Mouse (Mus musculus): Measurements from ENCODE around the gene Pkn1. TPM values are rescaled to one million over a fixed set of nuclear protein-coding genes. Genes with fewer than 3 reads are reported as not detected.

The Pkn1 gene
- polyA plus RNA-seq, 1 experiment = not detected

DNA sequence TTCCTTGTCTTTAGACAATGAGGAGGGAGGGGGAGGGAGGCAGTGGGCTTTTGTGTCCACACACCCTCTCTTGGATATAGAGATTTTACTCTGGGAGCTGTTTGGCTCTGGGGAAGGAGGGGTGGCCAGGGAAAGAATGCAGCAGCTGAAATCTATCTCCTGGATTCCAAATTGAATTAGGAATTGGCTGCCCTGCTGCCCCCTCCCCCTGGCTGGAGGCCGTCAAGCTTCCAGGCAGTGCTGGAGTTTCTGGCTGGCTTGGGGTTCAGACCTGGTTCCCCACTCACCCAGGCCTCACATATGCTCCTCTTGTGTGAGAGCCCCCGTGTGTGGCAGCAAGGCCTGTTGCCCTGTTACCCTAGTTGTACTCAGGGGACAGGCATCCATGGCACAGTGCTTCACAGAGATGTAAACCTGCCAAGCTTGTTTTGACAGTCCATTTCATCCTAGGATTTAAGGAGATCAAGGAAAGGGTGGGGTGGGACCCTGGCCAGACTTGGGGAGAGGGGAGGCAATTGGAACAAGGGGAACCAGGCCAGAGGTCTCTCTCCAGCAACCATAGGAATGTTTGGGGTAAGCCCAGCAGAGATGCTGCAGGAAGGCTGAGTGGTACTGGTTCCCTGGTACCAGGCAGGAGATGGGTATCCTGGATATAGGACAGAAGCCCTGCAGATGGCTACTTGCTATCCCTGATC, 33.9 kb downstream of the Pkn1 start:
- Histone ChIP-seq H3K4me1 (ENCODE audit: control insufficient read depth, insufficient read depth, low read length) (peaks cover 46% of the 10 kb centered on the region), H3K27ac (ENCODE audit: insufficient read depth, low read depth, low read length) (no peak overlapping the region), H3K4me3 (ENCODE audit: insufficient read depth, low read depth, low read length) (no peak overlapping the region)
- WGBS = 31% methylated on average over 2 of the region's 2 CpGs
- TF ChIP-seq CTCF (IDR thresholded peaks at IDR 0.05; ENCODE audit: insufficient read depth, low read depth, low read length) (no peak), POLR2A (IDR thresholded peaks at IDR 0.05; ENCODE audit: insufficient read depth, low read depth, low read length) (no peak)

DNA sequence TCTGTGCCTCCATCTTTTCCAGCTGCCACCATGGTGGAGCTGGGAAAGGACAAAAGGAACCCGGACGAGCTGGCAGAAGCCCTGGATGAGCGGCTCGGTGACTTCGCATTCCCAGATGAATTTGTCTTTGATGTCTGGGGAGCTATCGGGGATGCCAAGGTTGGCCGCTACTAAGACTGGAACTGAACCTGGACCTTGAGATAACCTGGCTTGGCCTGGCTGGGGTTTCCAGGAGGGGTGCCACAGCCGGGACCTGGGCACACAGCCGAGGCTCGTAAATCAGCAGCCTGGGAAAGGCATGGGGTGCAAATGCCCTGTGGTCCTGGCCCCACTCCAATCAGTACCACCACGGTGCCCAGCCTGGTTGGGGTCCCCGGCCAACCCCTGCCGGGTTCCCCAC, 34.9 kb downstream of the Pkn1 start:
- peaks cover 49% of the 10 kb centered on the region for H3K4me1 ChIP-seq (ENCODE audit: control insufficient read depth, insufficient read depth, low read length)
- TF ChIP-seq CTCF (IDR thresholded peaks at IDR 0.05; ENCODE audit: insufficient read depth, low read depth, low read length) (no peak), POLR2A (IDR thresholded peaks at IDR 0.05; ENCODE audit: insufficient read depth, low read depth, low read length) (no peak)
- H3K4me3 ChIP-seq (ENCODE audit: insufficient read depth, low read depth, low read length) = no peak overlapping the region
- WGBS = 77% methylated on average over 13 of the region's 13 CpGs
- H3K27ac ChIP-seq (ENCODE audit: insufficient read depth, low read depth, low read length) = no peak overlapping the region

DNA sequence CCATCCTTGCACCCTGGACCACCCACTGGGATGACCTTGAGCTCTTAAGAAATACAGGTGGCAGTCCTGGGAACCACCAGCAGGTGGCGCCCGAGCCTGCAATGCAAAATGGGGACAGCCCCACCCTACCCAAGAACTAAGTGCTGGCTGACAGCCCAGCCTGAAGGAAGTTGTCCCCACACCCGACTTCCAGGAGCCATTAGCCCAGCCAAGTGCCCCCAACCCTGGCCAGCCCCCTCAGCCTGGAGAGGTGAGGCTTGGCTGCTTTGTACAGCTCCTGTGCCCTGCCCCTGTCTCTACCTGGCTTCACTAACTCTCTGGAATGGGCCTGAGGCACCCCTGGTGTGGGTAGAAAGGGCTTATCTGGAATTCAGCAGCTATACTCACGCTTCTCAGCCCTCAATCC, 36.6 kb downstream of the Pkn1 start:
- TF ChIP-seq POLR2A (IDR thresholded peaks at IDR 0.05; ENCODE audit: insufficient read depth, low read depth, low read length) (no peak), CTCF (IDR thresholded peaks at IDR 0.05; ENCODE audit: insufficient read depth, low read depth, low read length) (peak; percentile 78)
- whole genome bisulfite sequencing = 13% methylated on average over 4 of the region's 4 CpGs
- Histone ChIP-seq H3K27ac (ENCODE audit: insufficient read depth, low read depth, low read length) (no peak overlapping the region), H3K4me3 (ENCODE audit: insufficient read depth, low read depth, low read length) (no peak overlapping the region), H3K4me1 (ENCODE audit: control insufficient read depth, insufficient read depth, low read length) (peaks cover 41% of the 10 kb centered on the region)

DNA sequence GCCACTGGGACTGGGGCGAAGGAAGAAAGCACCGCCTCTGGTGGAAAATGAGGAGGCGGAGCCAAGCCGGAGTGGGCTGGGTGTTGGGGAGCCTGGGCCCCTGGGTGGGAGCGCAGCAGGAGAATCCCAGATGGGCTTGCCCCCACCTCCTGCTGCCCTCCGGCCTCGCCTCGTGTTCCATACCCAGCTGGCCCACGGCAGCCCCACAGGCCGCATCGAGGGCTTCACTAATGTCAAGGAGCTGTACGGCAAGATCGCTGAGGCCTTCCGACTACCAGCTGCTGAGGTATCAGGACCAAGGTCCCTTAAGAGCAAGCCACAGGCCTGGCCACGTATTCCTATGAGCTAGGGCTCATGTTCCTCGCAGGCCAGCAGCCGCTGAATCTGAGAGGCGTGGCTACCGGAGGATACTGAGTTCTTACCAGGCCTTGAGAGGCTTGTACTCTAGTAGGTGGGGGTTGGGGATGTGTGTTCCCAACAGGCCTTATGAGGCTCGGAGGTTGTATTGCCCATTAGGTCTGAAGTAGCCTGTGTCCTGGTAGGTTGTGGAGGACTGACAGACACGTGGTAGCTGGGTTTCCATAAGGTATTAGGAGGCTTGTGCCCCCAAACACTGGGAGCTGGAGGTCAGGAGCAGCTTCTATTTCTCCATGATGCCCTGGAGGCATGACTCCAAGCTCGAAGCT, 37.8 kb downstream of the Pkn1 start:
- H3K4me3 ChIP-seq (ENCODE audit: insufficient read depth, low read depth, low read length) = no peak overlapping the region
- H3K27ac ChIP-seq (ENCODE audit: insufficient read depth, low read depth, low read length) = no peak overlapping the region
- TF ChIP-seq CTCF (IDR thresholded peaks at IDR 0.05; ENCODE audit: insufficient read depth, low read depth, low read length) (no peak), POLR2A (IDR thresholded peaks at IDR 0.05; ENCODE audit: insufficient read depth, low read depth, low read length) (no peak)
- 35% methylated on average over 22 of the region's 22 CpGs for WGBS
- H3K4me1 ChIP-seq (ENCODE audit: control insufficient read depth, insufficient read depth, low read length) = peaks cover 31% of the 10 kb centered on the region

DNA sequence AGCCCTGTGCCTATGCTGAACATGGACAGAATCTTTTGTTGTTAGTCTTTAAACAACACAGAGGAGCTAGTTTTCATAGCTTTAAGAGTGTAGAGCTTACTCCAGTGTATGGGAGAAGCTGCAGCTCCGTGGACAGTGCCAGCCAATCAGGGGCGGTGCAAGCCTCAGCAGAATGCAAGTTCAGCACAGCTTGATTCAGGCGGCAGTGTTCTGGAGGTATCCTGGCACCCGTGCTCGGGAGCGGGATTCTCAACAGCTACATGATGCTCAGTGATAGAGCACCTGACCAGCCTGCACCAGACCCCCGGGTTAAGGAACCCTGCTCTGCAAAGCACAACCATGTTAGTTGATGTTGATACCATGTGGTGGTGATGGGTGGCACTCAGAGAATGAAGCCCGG, 38.4 kb downstream of the Pkn1 start:
- Histone ChIP-seq H3K4me3 (ENCODE audit: insufficient read depth, low read depth, low read length) (no peak overlapping the region), H3K27ac (ENCODE audit: insufficient read depth, low read depth, low read length) (no peak overlapping the region), H3K4me1 (ENCODE audit: control insufficient read depth, insufficient read depth, low read length) (peaks cover 30% of the 10 kb centered on the region)
- TF ChIP-seq POLR2A (IDR thresholded peaks at IDR 0.05; ENCODE audit: insufficient read depth, low read depth, low read length) = no peak
- no peak for TF ChIP-seq CTCF (IDR thresholded peaks at IDR 0.05; ENCODE audit: insufficient read depth, low read depth, low read length)
- 13% methylated on average over 8 of the region's 8 CpGs for WGBS

DNA sequence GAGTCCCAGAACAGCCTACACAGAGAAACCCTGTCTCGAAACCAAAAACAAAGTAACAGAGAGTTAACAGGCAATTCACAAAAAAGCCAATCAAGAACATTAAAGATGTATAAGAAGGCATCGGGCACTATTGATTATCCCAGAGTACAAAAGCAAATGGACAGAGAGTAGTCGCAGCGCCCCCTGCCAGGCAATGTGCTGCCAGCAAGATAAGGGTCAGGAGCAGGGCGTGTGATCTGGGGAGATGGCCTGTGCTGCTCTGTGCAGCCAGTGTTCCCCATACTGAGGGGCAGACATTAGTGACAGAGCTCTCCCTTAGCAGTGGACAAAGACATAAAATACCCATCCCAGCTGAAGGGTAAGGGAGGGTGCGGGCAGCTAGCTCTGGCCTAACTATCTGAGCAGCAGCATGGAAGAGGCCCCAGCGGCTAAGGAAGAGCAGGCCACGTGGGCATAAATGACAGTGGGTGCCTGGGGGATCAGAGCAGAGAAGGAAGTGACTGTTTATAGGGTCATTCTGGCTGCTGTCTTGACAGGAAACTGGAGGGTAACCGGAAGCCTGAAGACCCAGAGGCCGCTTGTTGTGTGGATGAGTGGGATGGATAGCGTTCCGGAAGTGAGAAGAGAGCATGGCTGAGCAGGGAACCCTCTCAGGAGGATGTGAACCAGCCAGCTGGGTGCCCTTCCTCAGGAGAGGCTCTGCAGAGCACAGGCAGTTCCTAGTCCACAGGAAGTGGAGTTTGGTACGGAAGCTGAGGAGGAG, 42.3 kb downstream of the Pkn1 start:
- no peak for TF ChIP-seq POLR2A (IDR thresholded peaks at IDR 0.05; ENCODE audit: insufficient read depth, low read depth, low read length)
- TF ChIP-seq CTCF (IDR thresholded peaks at IDR 0.05; ENCODE audit: insufficient read depth, low read depth, low read length) = no peak
- 83% methylated on average over 13 of the region's 13 CpGs for WGBS
- peaks cover 31% of the 10 kb centered on the region for H3K4me1 ChIP-seq (ENCODE audit: control insufficient read depth, insufficient read depth, low read length)
- no peak overlapping the region for H3K4me3 ChIP-seq (ENCODE audit: insufficient read depth, low read depth, low read length)
- H3K27ac ChIP-seq (ENCODE audit: insufficient read depth, low read depth, low read length) = no peak overlapping the region

DNA sequence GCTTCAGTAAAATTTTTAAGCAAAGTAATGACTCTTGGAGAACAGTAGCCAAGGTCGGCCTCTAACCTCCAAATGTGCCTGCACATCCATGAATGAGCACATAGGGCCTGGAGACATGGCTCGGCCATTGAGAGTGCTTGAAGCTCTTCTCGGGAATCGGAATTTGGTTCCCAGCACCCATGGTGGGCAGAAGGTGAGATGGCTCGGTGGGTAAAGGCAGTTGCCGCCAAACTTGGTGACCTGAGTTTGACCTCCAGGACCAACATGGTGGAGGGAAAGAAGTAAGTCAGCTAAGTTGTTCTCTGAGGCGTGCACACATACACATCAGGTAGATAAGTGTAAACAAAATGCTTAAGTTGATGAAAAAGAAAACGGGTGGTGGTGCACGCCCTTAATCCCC, 42.9 kb downstream of the Pkn1 start:
- Histone ChIP-seq H3K4me1 (ENCODE audit: control insufficient read depth, insufficient read depth, low read length) (peaks cover 27% of the 10 kb centered on the region), H3K27ac (ENCODE audit: insufficient read depth, low read depth, low read length) (no peak overlapping the region), H3K4me3 (ENCODE audit: insufficient read depth, low read depth, low read length) (no peak overlapping the region)
- TF ChIP-seq POLR2A (IDR thresholded peaks at IDR 0.05; ENCODE audit: insufficient read depth, low read depth, low read length) (no peak), CTCF (IDR thresholded peaks at IDR 0.05; ENCODE audit: insufficient read depth, low read depth, low read length) (no peak)
- 92% methylated on average over 9 of the region's 9 CpGs for WGBS

DNA sequence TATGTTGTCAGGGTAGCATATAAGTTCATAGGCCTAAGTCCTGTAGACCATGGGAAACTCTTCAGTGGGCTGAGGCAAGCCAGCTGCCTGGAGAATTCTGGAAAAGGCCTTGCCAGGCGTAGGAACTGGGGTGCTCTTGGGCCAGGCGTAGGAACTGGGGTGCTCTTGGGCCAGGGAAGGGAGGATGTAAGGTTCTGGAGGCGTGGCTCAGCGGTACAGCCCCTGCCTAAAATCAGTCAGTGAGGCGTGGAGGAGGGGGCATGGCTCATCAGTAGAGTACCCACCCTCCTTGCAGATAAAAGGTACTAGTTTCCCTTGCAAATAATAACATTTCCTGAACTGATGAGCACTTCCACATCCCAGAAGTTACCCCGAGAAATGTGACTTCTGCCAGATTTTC, 44.3 kb downstream of the Pkn1 start:
- TF ChIP-seq CTCF (IDR thresholded peaks at IDR 0.05; ENCODE audit: insufficient read depth, low read depth, low read length) (no peak), POLR2A (IDR thresholded peaks at IDR 0.05; ENCODE audit: insufficient read depth, low read depth, low read length) (no peak)
- Histone ChIP-seq H3K4me1 (ENCODE audit: control insufficient read depth, insufficient read depth, low read length) (peaks cover 16% of the 10 kb centered on the region), H3K4me3 (ENCODE audit: insufficient read depth, low read depth, low read length) (no peak overlapping the region), H3K27ac (ENCODE audit: insufficient read depth, low read depth, low read length) (no peak overlapping the region)
- WGBS = 97% methylated on average over 6 of the region's 6 CpGs

DNA sequence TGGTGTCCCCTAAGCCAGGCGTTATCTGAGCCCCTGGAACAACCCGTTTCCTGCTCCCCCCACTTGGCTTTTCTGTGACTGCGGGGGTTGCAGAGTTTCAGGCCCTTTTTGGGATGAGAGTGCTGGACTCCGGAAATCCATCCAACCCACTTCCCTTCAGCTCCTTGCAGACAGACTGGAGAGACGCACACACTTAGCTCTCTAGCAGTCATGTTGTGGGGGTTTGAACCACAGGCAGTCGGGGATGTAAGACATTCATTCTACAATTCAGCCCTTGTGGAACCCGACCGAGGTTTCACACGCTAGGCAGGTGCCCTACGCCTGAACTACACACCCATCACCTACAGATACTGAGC, 45.3 kb downstream of the Pkn1 start:
- peaks cover 16% of the 10 kb centered on the region for H3K4me1 ChIP-seq (ENCODE audit: control insufficient read depth, insufficient read depth, low read length)
- 33% methylated on average over 10 of the region's 10 CpGs for WGBS
- TF ChIP-seq CTCF (IDR thresholded peaks at IDR 0.05; ENCODE audit: insufficient read depth, low read depth, low read length) = no peak
- no peak for TF ChIP-seq POLR2A (IDR thresholded peaks at IDR 0.05; ENCODE audit: insufficient read depth, low read depth, low read length)
- peak overlapping the region; percentile 91 for H3K4me3 ChIP-seq (ENCODE audit: insufficient read depth, low read depth, low read length)
- no peak overlapping the region for H3K27ac ChIP-seq (ENCODE audit: insufficient read depth, low read depth, low read length)
